Mouse (Mus musculus): Measurements from ENCODE around the gene Rab25.

DNA sequence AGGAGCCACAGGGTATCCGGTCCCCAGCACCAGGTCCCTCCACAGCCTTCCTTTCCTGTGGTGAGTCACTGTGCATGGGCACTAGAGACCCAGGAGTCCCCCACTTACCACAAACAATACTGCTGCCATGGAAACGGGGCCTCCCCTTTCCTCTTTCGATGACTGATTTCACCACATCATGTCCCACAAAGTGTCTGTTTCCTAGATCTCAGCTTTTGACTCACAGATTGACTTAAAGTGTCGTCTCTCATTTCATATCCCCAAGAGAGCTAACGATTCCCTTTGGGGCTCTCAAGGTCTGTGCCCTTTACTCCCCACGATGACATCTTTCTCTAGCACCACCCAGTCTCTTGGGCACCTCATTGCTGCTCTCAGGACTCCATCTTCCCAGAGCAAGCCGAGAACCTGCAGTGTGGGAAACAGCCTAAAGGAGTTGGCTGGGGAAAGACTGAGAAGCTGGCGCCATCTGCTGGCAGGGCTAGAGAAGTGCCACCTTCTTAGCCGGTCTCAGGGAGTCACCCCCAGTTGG, 26.2 kb downstream of the Rab25 start:
- TF ChIP-seq CTCF (IDR thresholded peaks at IDR 0.05; ENCODE audit: low read depth, low read length) (peak; percentile 95), GATA2 (IDR thresholded peaks at IDR 0.05; ENCODE audit: borderline replicate concordance, low read depth, low read length) (no peak), TAL1 (conservative IDR thresholded peaks at IDR 0.05; ENCODE audit: low read depth, low read length) (no peak)
